Mouse (Mus musculus) lung, postnatal 0 days (tissue): ENCODE measurements around the gene Aspg. TPM values are rescaled to one million over a fixed set of nuclear protein-coding genes. Genes with fewer than 3 reads are reported as not detected.

Source experiments
- ATAC-seq: fragments of 200-750 bp; cut with Nextera tagmentation; 2 replicates; pipeline ENCODE4 v1.8.0; 2017; ENCODE audit warnings: moderate library complexity
- DNase-seq: peaks from one replicate; pipeline ENCODE4 v3.0.0-alpha.2; 2016; ENCODE audit warnings: low spot score
- H3K27ac ChIP-seq: fragments of 300-500 bp; sonication (generic); 2 replicates; pipeline ENCODE4 v1.5.1; 2014; ENCODE audit warnings: antibody characterized with exemption, mild to moderate bottlenecking, low read length, mixed read lengths
- H3K27me3 ChIP-seq: fragments of 300-500 bp; sonication (generic); replicated peaks from 2 replicates; pipeline ENCODE4 v1.6.1; 2014; ENCODE audit warnings: low read length, mixed read lengths; ENCODE audit not compliant: insufficient read depth
- H3K36me3 ChIP-seq: fragments of 300-500 bp; sonication (generic); 2 replicates; pipeline ENCODE4 v1.6.1; 2014; ENCODE audit warnings: low read length, mixed read lengths; ENCODE audit not compliant: insufficient read depth
- H3K4me1 ChIP-seq: fragments of 300-500 bp; sonication (generic); 2 replicates; pipeline ENCODE4 v1.6.1; 2014; ENCODE audit warnings: antibody characterized with exemption, low read depth, low read length, mixed read lengths; ENCODE audit not compliant: insufficient read depth
- H3K4me2 ChIP-seq: fragments of 300-500 bp; sonication (generic); replicated peaks from 2 replicates; pipeline ENCODE4 v1.6.1; 2014; ENCODE audit warnings: low read depth, mild to moderate bottlenecking, low read length, moderate library complexity, mixed read lengths
- H3K4me3 ChIP-seq: fragments of 300-500 bp; sonication (generic); 2 replicates; pipeline ENCODE4 v1.5.1; 2014; ENCODE audit warnings: low read depth, low read length
- H3K9ac ChIP-seq: fragments of 300-500 bp; sonication (generic); replicated peaks from 2 replicates; pipeline ENCODE4 v1.6.1; 2014; ENCODE audit warnings: low read depth, mild to moderate bottlenecking
- H3K9me3 ChIP-seq: fragments of 300-500 bp; sonication (generic); 2 replicates; pipeline ENCODE4 v1.6.1; 2016; ENCODE audit warnings: low read length, mixed read lengths
- CTCF ChIP-seq: IDR thresholded peaks from 2 replicates; pipeline ENCODE4 v1.5.1; 2016; ENCODE audit warnings: antibody characterized with exemption, mild to moderate bottlenecking
- EP300 ChIP-seq: IDR thresholded peaks from 2 replicates; pipeline ENCODE4 v1.6.1; 2016; ENCODE audit warnings: antibody characterized with exemption, mild to moderate bottlenecking, control low read depth
- WGBS: fragments of 180-500 bp; shearing (Covaris S2); extraction: QIAGEN DNeasy Blood & Tissue Kit; methylation state at CpG from one replicate; pipeline ENCODE4 v1.1.7; 2014; 5-methylcytosine and 5-hydroxymethylcytosine counted together
- polyA plus RNA-seq: library from polyadenylated mRNA; unstranded; fragments of >200 nt; fragmentation: Nextera tagmentation; extraction: Ambion mirVana; gene quantifications from 2 replicates; pipeline ENCODE4 v1.2.1, GENCODE M21; 2015

Aspg gene
- polyA plus RNA-seq, 1 experiment from 2014 or later = 2.5 TPM

- WGBS = 42% methylated on average over 4 of the region's 4 CpGs
- TF ChIP-seq EP300 = no peak
- TF ChIP-seq CTCF = peak; percentile 65
- peak; percentile 65 for ATAC-seq
Measured at GRCm38 (mm10) chr12:112101045-112101444, 5.4 kb upstream of the Aspg start.

GRCm38 (mm10) chr12:112103179-112103578, 3.3 kb upstream of the Aspg start:
- no peak for TF ChIP-seq CTCF
- TF ChIP-seq EP300 = no peak
- Histone ChIP-seq H3K27me3 (no peaks in the 10 kb centered on the region), H3K4me1 (peaks cover 5% of the 10 kb centered on the region; the same call in 1 of the 2 replicates), H3K9ac (no peak overlapping the region), H3K9me3 (no peaks in the 10 kb centered on the region), H3K4me3 (no peak overlapping the region), H3K36me3 (no peaks in the 10 kb centered on the region), H3K27ac (no peak overlapping the region), H3K4me2 (no peak overlapping the region)
- 86% methylated on average over 5 of the region's 5 CpGs for WGBS
- no peak for DNase-seq
- ATAC-seq = no peak

More at GRCm38 (mm10) chr12:112101045-112101444, 5.4 kb upstream of the Aspg start:
- peak; percentile 73 for DNase-seq
- no peak overlapping the region for H3K9ac ChIP-seq
- H3K27ac ChIP-seq = no peak overlapping the region
- no peaks in the 10 kb centered on the region for H3K36me3 ChIP-seq
- no peaks in the 10 kb centered on the region for H3K9me3 ChIP-seq
- no peaks in the 10 kb centered on the region for H3K4me1 ChIP-seq
- no peak overlapping the region for H3K4me3 ChIP-seq
- H3K4me2 ChIP-seq = no peak overlapping the region
- no peaks in the 10 kb centered on the region for H3K27me3 ChIP-seq

GRCm38 (mm10) chr12:112104890-112105289, 1.6 kb upstream of the Aspg start:
- no peaks in the 10 kb centered on the region for H3K9me3 ChIP-seq
- H3K27me3 ChIP-seq = no peaks in the 10 kb centered on the region
- no peak overlapping the region for H3K4me3 ChIP-seq

GRCm38 (mm10) chr12:112107685-112108084, 1.2 kb downstream of the Aspg start:
- no peak for TF ChIP-seq EP300
- TF ChIP-seq CTCF = no peak
- Histone ChIP-seq H3K27me3 (no peaks in the 10 kb centered on the region), H3K4me1 (peaks cover 5% of the 10 kb centered on the region; the same call in 1 of the 2 replicates), H3K4me3 (no peak overlapping the region), H3K9ac (no peak overlapping the region), H3K9me3 (no peaks in the 10 kb centered on the region), H3K27ac (no peak overlapping the region), H3K36me3 (no peaks in the 10 kb centered on the region), H3K4me2 (0 out of 2 replicates have a peak overlapping the region, but pooled peaks have one; percentile 44)
- DNase-seq (no peak), ATAC-seq (no peak)
- 90% methylated on average over 8 of the region's 8 CpGs for WGBS

More at GRCm38 (mm10) chr12:112104890-112105289, 1.6 kb upstream of the Aspg start:
- 82% methylated on average over 11 of the region's 11 CpGs for WGBS
- ATAC-seq (no peak), DNase-seq (no peak)
- no peak for TF ChIP-seq CTCF
- TF ChIP-seq EP300 = no peak
- H3K4me2 ChIP-seq = no peak overlapping the region
- H3K4me1 ChIP-seq = peaks cover 5% of the 10 kb centered on the region; the same call in 1 of the 2 replicates
- no peak overlapping the region for H3K9ac ChIP-seq
- no peak overlapping the region for H3K27ac ChIP-seq
- H3K36me3 ChIP-seq = no peaks in the 10 kb centered on the region

- Histone ChIP-seq H3K27ac (no peak overlapping the region), H3K9ac (no peak overlapping the region), H3K27me3 (no peaks in the 10 kb centered on the region), H3K4me1 (peaks cover 5% of the 10 kb centered on the region; the same call in 1 of the 2 replicates), H3K4me3 (no peak overlapping the region), H3K4me2 (no peak overlapping the region), H3K9me3 (no peaks in the 10 kb centered on the region), H3K36me3 (no peaks in the 10 kb centered on the region)
- DNase-seq = no peak
- TF ChIP-seq EP300 (no peak), CTCF (no peak)
- WGBS = 76% methylated on average over 11 of the region's 11 CpGs
- no peak for ATAC-seq
Measured at GRCm38 (mm10) chr12:112108696-112109445, 2.4 kb downstream of the Aspg start.

GRCm38 (mm10) chr12:112109701-112110100, 3.2 kb downstream of the Aspg start:
- Histone ChIP-seq H3K4me2 (no peak overlapping the region), H3K36me3 (no peaks in the 10 kb centered on the region), H3K4me3 (no peak overlapping the region), H3K9ac (no peak overlapping the region), H3K27ac (no peak overlapping the region), H3K9me3 (no peaks in the 10 kb centered on the region), H3K4me1 (peaks cover 5% of the 10 kb centered on the region; the same call in 1 of the 2 replicates), H3K27me3 (no peaks in the 10 kb centered on the region)
- DNase-seq (no peak), ATAC-seq (no peak)
- WGBS = 71% methylated on average over 9 of the region's 9 CpGs
- TF ChIP-seq CTCF = no peak
- no peak for TF ChIP-seq EP300
